Mouse (Mus musculus) heart, embryonic 14.5 days (tissue): Measurements from ENCODE around the gene Smim20. TPM values are rescaled to one million over a fixed set of nuclear protein-coding genes. Genes with fewer than 3 reads are reported as not detected.

Experiments
- ATAC-seq: fragments of 200-750 bp; cut with Nextera tagmentation; 2 replicates; pipeline ENCODE4 v1.8.0; 2017; ENCODE audit warnings: low read depth, moderate TSS enrichment; ENCODE audit not compliant: insufficient number of reproducible peaks, insufficient read depth, low FRiP score
- H3K27ac ChIP-seq, 2 experiments: fragments of 200-500 bp in 1 of 2; fragments of 300-500 bp in 1 of 2; sonication (generic) in 1 of 2; replicated peaks in 1 of 2; 2 replicates each; pipeline ENCODE4 v1.5.1; 2012 to 2014; ENCODE audit warnings: low read depth in 2 of 2, low read length in 2 of 2, control low read depth in 1 of 2, mild to moderate bottlenecking in 1 of 2, mixed read lengths in 1 of 2; ENCODE audit not compliant: control insufficient read depth in 1 of 2, insufficient read depth in 1 of 2
- H3K27me3 ChIP-seq: fragments of 300-500 bp; sonication (generic); 2 replicates; pipeline ENCODE4 v1.6.1; 2014; ENCODE audit warnings: mild to moderate bottlenecking, low read length, control low read depth; ENCODE audit not compliant: control insufficient read depth, insufficient read depth
- H3K36me3 ChIP-seq: fragments of 300-500 bp; sonication (generic); 2 replicates; pipeline ENCODE4 v1.6.1; 2014; ENCODE audit warnings: mild to moderate bottlenecking, control low read depth, low read length, mixed read lengths; ENCODE audit not compliant: control insufficient read depth, insufficient read depth
- H3K4me1 ChIP-seq, 2 experiments: fragments of 200-500 bp in 1 of 2; fragments of 300-500 bp in 1 of 2; sonication (generic) in 1 of 2; 2 replicates each; pipeline ENCODE4 v1.6.1; 2012 to 2014; ENCODE audit warnings: low read length in 2 of 2, control low read depth in 1 of 2, mixed read lengths in 1 of 2; ENCODE audit not compliant: control insufficient read depth in 2 of 2, insufficient read depth in 2 of 2
- H3K4me2 ChIP-seq: fragments of 300-500 bp; sonication (generic); 2 replicates; pipeline ENCODE4 v1.6.1; 2014; ENCODE audit warnings: mild to moderate bottlenecking, low read length
- H3K4me3 ChIP-seq, 2 experiments: fragments of 200-500 bp in 1 of 2; fragments of 300-500 bp in 1 of 2; sonication (generic) in 1 of 2; 2 replicates each; pipeline ENCODE4 v1.5.1; 2012 to 2014; ENCODE audit warnings: low read length in 2 of 2, mild to moderate bottlenecking in 2 of 2, control low read depth in 1 of 2, low read depth in 1 of 2, moderate library complexity in 1 of 2; ENCODE audit not compliant: control insufficient read depth in 1 of 2, insufficient read depth in 1 of 2
- H3K9ac ChIP-seq: fragments of 300-500 bp; sonication (generic); 2 replicates; pipeline ENCODE4 v1.6.1; 2014; ENCODE audit warnings: mild to moderate bottlenecking, low read length
- H3K9me3 ChIP-seq: fragments of 300-500 bp; sonication (generic); 2 replicates; pipeline ENCODE4 v1.6.1; 2016; ENCODE audit warnings: low read length, control low read depth; ENCODE audit not compliant: control insufficient read depth
- WGBS: fragments of 180-500 bp; shearing (Covaris S2); extraction: QIAGEN DNeasy Blood & Tissue Kit; methylation state at CpG from one replicate; pipeline ENCODE4 v1.1.7; 2014; 5-methylcytosine and 5-hydroxymethylcytosine counted together
- polyA plus RNA-seq: library from polyadenylated mRNA; unstranded; fragments of >200 nt; fragmentation: Nextera tagmentation; extraction: Ambion mirVana; gene quantifications from 2 replicates; pipeline ENCODE4 v1.2.1, GENCODE M21; 2014

Smim20 gene
- polyA plus RNA-seq, 1 experiment from 2014 or later, result 239 TPM

- H3K9ac ChIP-seq, result no peak overlapping the region
- no peak overlapping the region for H3K4me2 ChIP-seq
- WGBS, result 71% methylated on average over 11 of the region's 11 CpGs
These were observed 55.6 kb downstream of the Smim20 start for GRCm38 (mm10) chr5:53322471-53322870.

GRCm38 (mm10) chr5:53323121-53323520 is 56.2 kb downstream of the Smim20 start:
- Histone ChIP-seq H3K9ac (no peak overlapping the region), H3K27me3 (peaks cover 24% of the 10 kb centered on the region), H3K9me3 (no peaks in the 10 kb centered on the region), H3K27ac (no peak overlapping the region), H3K4me1 (peaks cover 6 to 7% of the 10 kb centered on the region in 2 experiments; a peak in 2 of 4 replicates), H3K4me3 (no peak overlapping the region), H3K4me2 (no peak overlapping the region), H3K36me3 (no peaks in the 10 kb centered on the region)
- 15% methylated on average over 7 of the region's 7 CpGs for WGBS
- no peak for ATAC-seq

More at GRCm38 (mm10) chr5:53322471-53322870, 55.6 kb downstream of the Smim20 start:
- no peak for ATAC-seq
- Histone ChIP-seq H3K36me3 (no peaks in the 10 kb centered on the region), H3K4me3 (no peak overlapping the region), H3K27me3 (peaks cover 24% of the 10 kb centered on the region), H3K4me1 (peaks cover 6 to 7% of the 10 kb centered on the region in 2 experiments; a peak in 2 of 4 replicates), H3K9me3 (no peaks in the 10 kb centered on the region), H3K27ac (no peak overlapping the region)

- Histone ChIP-seq H3K27ac (no peak overlapping the region), H3K9ac (no peak overlapping the region), H3K27me3 (peaks cover 24% of the 10 kb centered on the region), H3K9me3 (no peaks in the 10 kb centered on the region), H3K36me3 (no peaks in the 10 kb centered on the region), H3K4me3 (no peak overlapping the region), H3K4me1 (peaks cover 6 to 7% of the 10 kb centered on the region in 2 experiments; a peak in 2 of 4 replicates), H3K4me2 (no peak overlapping the region)
- no peak for ATAC-seq
- WGBS, result 72% methylated on average over 3 of the region's 3 CpGs
These were observed 57.4 kb downstream of the Smim20 start for GRCm38 (mm10) chr5:53324256-53324655.

GRCm38 (mm10) chr5:53324791-53325190 is 57.9 kb downstream of the Smim20 start:
- no peak for ATAC-seq

GRCm38 (mm10) chr5:53326023-53326422 is 59.1 kb downstream of the Smim20 start:
- H3K9ac ChIP-seq, result no peak overlapping the region
- no peak for ATAC-seq

More at GRCm38 (mm10) chr5:53324791-53325190, 57.9 kb downstream of the Smim20 start:
- Histone ChIP-seq H3K4me1 (peaks cover 6 to 7% of the 10 kb centered on the region in 2 experiments; a peak in 2 of 4 replicates), H3K27ac (no peak overlapping the region), H3K36me3 (no peaks in the 10 kb centered on the region), H3K27me3 (peaks cover 24% of the 10 kb centered on the region), H3K4me2 (no peak overlapping the region), H3K9me3 (no peaks in the 10 kb centered on the region), H3K4me3 (no peak overlapping the region), H3K9ac (no peak overlapping the region)
- WGBS, result 72% methylated on average over 6 of the region's 6 CpGs

GRCm38 (mm10) chr5:53326491-53326890 is 59.6 kb downstream of the Smim20 start:
- ATAC-seq, result no peak
- WGBS, result 71% methylated on average over 5 of the region's 5 CpGs
- no peak overlapping the region for H3K4me2 ChIP-seq
- peaks cover 6 to 7% of the 10 kb centered on the region in 2 experiments; a peak in 2 of 4 replicates for H3K4me1 ChIP-seq
- H3K27me3 ChIP-seq, result peaks cover 24% of the 10 kb centered on the region
- no peak overlapping the region for H3K27ac ChIP-seq
- H3K9ac ChIP-seq, result no peak overlapping the region
- H3K4me3 ChIP-seq, result no peak overlapping the region
- H3K36me3 ChIP-seq, result no peaks in the 10 kb centered on the region
- H3K9me3 ChIP-seq, result no peaks in the 10 kb centered on the region

More at GRCm38 (mm10) chr5:53326023-53326422, 59.1 kb downstream of the Smim20 start:
- Histone ChIP-seq H3K4me3 (no peak overlapping the region), H3K4me2 (no peak overlapping the region), H3K4me1 (peaks cover 6 to 7% of the 10 kb centered on the region in 2 experiments; a peak in 2 of 4 replicates), H3K27ac (no peak overlapping the region), H3K36me3 (no peaks in the 10 kb centered on the region), H3K27me3 (peaks cover 24% of the 10 kb centered on the region), H3K9me3 (no peaks in the 10 kb centered on the region)
- 2% methylated on average over 8 of the region's 8 CpGs for WGBS

Other genes starting within 250 kb of the Smim20 start
- not detected in 2 replicates for gene Slc34a2, start 229.0 kb upstream of the Smim20 start, polyA plus RNA-seq
- gene Sel1l3, start 53.2 kb upstream of the Smim20 start, polyA plus RNA-seq, result 1.5 and 1.7 TPM in 2 replicates
- gene Rbpj, start 199.1 kb downstream of the Smim20 start, polyA plus RNA-seq, result 23.9 and 24.1 TPM in 2 replicates